Mouse (Mus musculus) hindbrain, embryonic 14.5 days (tissue): ENCODE results near the gene Vasn. TPM values are rescaled to one million over a fixed set of nuclear protein-coding genes. Genes with fewer than 3 reads are reported as not detected.
A peak's percentile ranks its signal among the peaks of the same experiment; 100 is the strongest.
"Not testable (repeated sequence)": the region's sequence is repeated elsewhere in the genome, so short reads cannot be mapped to it uniquely, and the experiment has no call there.

Experiments
- ATAC-seq: fragments of 200-750 bp; cut with Nextera tagmentation; 2 replicates; pipeline ENCODE4 v1.8.0; 2017; ENCODE audit warnings: moderate number of reproducible peaks, mild to moderate bottlenecking, moderate TSS enrichment, moderate library complexity; ENCODE audit not compliant: low FRiP score
- DNase-seq: peaks from one replicate; pipeline ENCODE4 v3.0.0-alpha.2; 2015; ENCODE audit warnings: low spot score
- H3K27ac ChIP-seq: fragments of 300-500 bp; sonication (generic); 2 replicates; pipeline ENCODE4 v1.5.1; 2014; ENCODE audit warnings: mild to moderate bottlenecking, moderate library complexity
- H3K27me3 ChIP-seq: fragments of 300-500 bp; sonication (generic); 2 replicates; pipeline ENCODE4 v1.6.1; 2014; ENCODE audit warnings: mild to moderate bottlenecking, low read length, mixed read lengths; ENCODE audit not compliant: control insufficient read depth, insufficient read depth
- H3K36me3 ChIP-seq: fragments of 300-500 bp; sonication (generic); replicated peaks from 2 replicates; pipeline ENCODE4 v1.6.1; 2014; ENCODE audit not compliant: control insufficient read depth, insufficient read depth
- H3K4me1 ChIP-seq: fragments of 300-500 bp; sonication (generic); replicated peaks from 2 replicates; pipeline ENCODE4 v1.6.1; 2014; ENCODE audit warnings: antibody characterized with exemption, low read length, mixed read lengths; ENCODE audit not compliant: control insufficient read depth, insufficient read depth
- H3K4me2 ChIP-seq: fragments of 300-500 bp; sonication (generic); replicated peaks from 2 replicates; pipeline ENCODE4 v1.6.1; 2014; ENCODE audit warnings: mild to moderate bottlenecking, moderate library complexity
- H3K4me3 ChIP-seq: fragments of 300-500 bp; sonication (generic); replicated peaks from 2 replicates; pipeline ENCODE4 v1.5.1; 2014; ENCODE audit warnings: mild to moderate bottlenecking, low read length
- H3K9ac ChIP-seq: fragments of 300-500 bp; sonication (generic); 2 replicates; pipeline ENCODE4 v1.6.1; 2014
- H3K9me3 ChIP-seq: fragments of 300-500 bp; sonication (generic); 2 replicates; pipeline ENCODE4 v1.6.1; 2016; ENCODE audit warnings: low read length; ENCODE audit not compliant: control insufficient read depth
- WGBS: fragments of 180-500 bp; shearing (Covaris S2); extraction: QIAGEN DNeasy Blood & Tissue Kit; methylation state at CpG from one replicate; pipeline ENCODE4 v1.1.7; 2014; 5-methylcytosine and 5-hydroxymethylcytosine counted together
- polyA plus RNA-seq: library from polyadenylated mRNA; unstranded; fragments of >200 nt; fragmentation: Nextera tagmentation; extraction: Ambion mirVana; gene quantifications from 2 replicates; pipeline ENCODE4 v1.2.1, GENCODE M21; 2014

Vasn gene
- polyA plus RNA-seq, 1 experiment from 2014 or later, result 6.4 TPM

GRCm38 (mm10) chr16:4683581-4684456 is 44.1 kb downstream of the Vasn start:
- ATAC-seq, result peak; percentile 89
- Histone ChIP-seq H3K4me2 (peak overlapping the region; percentile 89), H3K9me3 (no peaks in the 10 kb centered on the region), H3K36me3 (peaks cover 18% of the 10 kb centered on the region), H3K9ac (peak overlapping the region; percentile 90), H3K27ac (peak overlapping the region; percentile 70), H3K4me1 (peaks cover 16% of the 10 kb centered on the region), H3K4me3 (peak overlapping the region; percentile 72), H3K27me3 (no peaks in the 10 kb centered on the region)
- peak; percentile 98 for DNase-seq
- WGBS, result under 1% methylated on average over 54 of the region's 54 CpGs

DNA sequence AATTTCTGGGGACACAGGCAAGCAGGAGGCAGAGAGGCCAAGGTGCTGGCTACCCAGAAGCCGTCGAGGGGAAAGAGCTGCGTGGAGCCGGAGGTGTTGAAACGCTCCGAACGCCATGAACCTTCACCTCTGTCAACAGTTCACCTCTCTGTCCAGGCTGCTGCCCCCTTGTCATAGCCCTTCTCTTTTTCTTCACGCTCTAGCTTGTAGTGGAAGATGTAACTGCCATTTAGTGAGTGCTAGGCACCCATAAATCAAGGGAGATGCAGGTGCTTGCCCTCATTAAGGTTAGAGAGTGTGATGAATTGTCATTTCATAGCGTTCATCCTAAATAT is 44.7 kb downstream of the Vasn start:
- H3K27ac ChIP-seq, result peak overlapping the region; percentile 70
- H3K36me3 ChIP-seq, result peaks cover 23% of the 10 kb centered on the region
- DNase-seq (no peak), ATAC-seq (no peak)
- no peaks in the 10 kb centered on the region for H3K9me3 ChIP-seq
- H3K27me3 ChIP-seq, result no peaks in the 10 kb centered on the region
- peak overlapping the region; percentile 90 for H3K9ac ChIP-seq
- H3K4me3 ChIP-seq, result peak overlapping the region; percentile 72
- 2% methylated on average over 9 of the region's 9 CpGs for WGBS
- H3K4me2 ChIP-seq, result peak overlapping the region; percentile 89
- peaks cover 12% of the 10 kb centered on the region; the same call in 1 of the 2 replicates for H3K4me1 ChIP-seq

DNA sequence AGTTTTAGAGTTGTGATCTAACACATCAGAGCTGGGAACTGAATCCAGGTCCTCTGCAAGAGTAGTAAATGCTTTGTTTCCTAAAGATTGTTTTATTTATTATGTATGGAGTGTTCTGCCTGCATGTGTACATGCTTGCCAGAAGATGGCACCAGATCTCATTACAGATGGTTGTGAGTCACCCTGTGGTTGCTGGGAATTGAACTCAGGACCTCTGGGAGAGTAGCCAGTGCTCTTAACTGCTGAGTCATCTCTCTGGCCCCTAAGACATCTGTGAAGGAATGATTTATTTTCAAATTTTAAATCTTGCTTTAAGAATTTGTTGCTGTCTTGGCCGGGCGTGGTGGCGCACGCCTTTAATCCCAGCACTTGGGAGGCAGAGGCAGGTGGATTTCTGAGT is 49.6 kb downstream of the Vasn start:
- H3K4me1 ChIP-seq, result peaks cover 11% of the 10 kb centered on the region; the same call in 1 of the 2 replicates
- DNase-seq, H3K4me2 ChIP-seq, H3K27ac ChIP-seq, ATAC-seq, H3K27me3 ChIP-seq, H3K9me3 ChIP-seq, H3K9ac ChIP-seq, H3K4me3 ChIP-seq: not testable (repeated sequence)
- H3K36me3 ChIP-seq, result peaks cover 73% of the 10 kb centered on the region
- 98% methylated on average over 4 of the region's 4 CpGs for WGBS

Other genes starting within 250 kb of the Vasn start
- gene Adcy9, start 219.4 kb upstream of the Vasn start, polyA plus RNA-seq, result 6.3 and 7.2 TPM in 2 replicates
- gene Srl, start 98.1 kb upstream of the Vasn start, polyA plus RNA-seq, result 28.0 and 31.2 TPM in 2 replicates
- 8.2 and 8.8 TPM in 2 replicates for gene Tfap4, start 80.1 kb upstream of the Vasn start, polyA plus RNA-seq
- gene Glis2, start 45.2 kb upstream of the Vasn start, polyA plus RNA-seq, result 18.1 and 19.0 TPM in 2 replicates
- gene Pam16, start 15.0 kb upstream of the Vasn start, polyA plus RNA-seq, result 174 and 193 TPM in 2 replicates
- gene Dnaja3, start within 50 bp of the Vasn start, polyA plus RNA-seq, result 54.6 and 64.8 TPM in 2 replicates
- 24.1 and 27.2 TPM in 2 replicates for gene Coro7, start 39.8 kb downstream of the Vasn start, polyA plus RNA-seq
- 56.4 and 58.0 TPM in 2 replicates for gene Nmral1, start 79.4 kb downstream of the Vasn start, polyA plus RNA-seq
- gene Hmox2, start 86.4 kb downstream of the Vasn start, polyA plus RNA-seq, result 102 and 115 TPM in 2 replicates
- gene Cdip1, start 150.4 kb downstream of the Vasn start, polyA plus RNA-seq, result 112 and 121 TPM in 2 replicates
- gene 4930562C15Rik, start 195.5 kb downstream of the Vasn start, polyA plus RNA-seq, result 0.34 and 0.74 TPM in 2 replicates
- gene Ubald1, start 240.4 kb downstream of the Vasn start, polyA plus RNA-seq, result 54.0 and 54.4 TPM in 2 replicates
- 119 and 122 TPM in 2 replicates for gene Mgrn1, start 246.3 kb downstream of the Vasn start, polyA plus RNA-seq